Mouse (Mus musculus) brain, embryonic 14.5 days (tissue): Measurements from ENCODE around the gene Fcer2a.

Experiments
- CTCF ChIP-seq: fragments of 200-500 bp; IDR thresholded peaks from 2 replicates; pipeline ENCODE4 v1.5.1; 2012; ENCODE audit warnings: inconsistent platforms, mild to moderate bottlenecking, moderate library complexity, borderline replicate concordance; ENCODE audit not compliant: insufficient read depth, insufficient read length; ENCODE audit errors: extremely low read depth
- POLR2A ChIP-seq: fragments of 200-500 bp; IDR thresholded peaks from 2 replicates; pipeline ENCODE4 v1.6.1; 2012; ENCODE audit warnings: mild to moderate bottlenecking, inconsistent platforms, borderline replicate concordance; ENCODE audit not compliant: poor library complexity, insufficient read depth, insufficient read length, severe bottlenecking; ENCODE audit errors: extremely low read depth

GRCm38 (mm10) chr8:3648268-3648667 lies 45.7 kb downstream of the Fcer2a start:
- TF ChIP-seq CTCF (no peak), POLR2A (no peak)
